Mouse (Mus musculus): Measurements from ENCODE around the gene Rnf2. TPM values are rescaled to one million over a fixed set of nuclear protein-coding genes. Genes with fewer than 3 reads are reported as not detected.

The Rnf2 gene
- total RNA-seq (2021), result 10 to 100 TPM; 33.3 to 35.6 TPM
- long read RNA-seq, experiment 1, transcript Rnf2-201 (7 exons, 3,160 nt), result major isoform, 41 of 47 reads
- long read RNA-seq, experiment 1, partial matches to known transcripts, result 2 of 47 reads
- long read RNA-seq, experiment 1, other reads (novel, unspliced or antisense), result 4 of 47 reads
- long read RNA-seq, experiment 2, transcript Rnf2-201 (7 exons, 3,160 nt), result major isoform, 20 of 26 reads
- long read RNA-seq, experiment 2, partial matches to known transcripts, result 3 of 26 reads
- long read RNA-seq, experiment 2, other reads (novel, unspliced or antisense), result 3 of 26 reads

GRCm38 (mm10) chr1:151500531-151501361 lies at the start of gene Rnf2:
Gene Rnf2 (minus strand): TSS chr1:151500955.
- intact Hi-C loops (cut with DNase I), result no loop called here
- peak; percentile 82 to 84 for DNase-seq (ENCODE audit: low spot score in 2 of 2)

GRCm38 (mm10) chr1:151549794-151550193 lies 49.0 kb upstream of the Rnf2 start:
- DNase-seq (ENCODE audit: low spot score in 2 of 2), result no peak
- intact Hi-C loops (cut with DNase I), result no loop called here

- no peak for DNase-seq (ENCODE audit: low spot score in 2 of 2)
- intact Hi-C loops (cut with DNase I), result no loop called here
Observed at GRCm38 (mm10) chr1:151548896-151549610, 48.3 kb upstream of the Rnf2 start.

- intact Hi-C loops (cut with DNase I), result no loop called here
- DNase-seq (ENCODE audit: low spot score in 2 of 2), result no peak
Observed at GRCm38 (mm10) chr1:151545571-151545970, 44.8 kb upstream of the Rnf2 start.

GRCm38 (mm10) chr1:151544581-151544980 lies 43.8 kb upstream of the Rnf2 start:
- intact Hi-C loops (cut with DNase I), result no loop called here

GRCm38 (mm10) chr1:151543796-151544477 lies 43.2 kb upstream of the Rnf2 start:
- intact Hi-C loops (cut with DNase I), result no loop called here
- DNase-seq (ENCODE audit: low spot score in 2 of 2), result no peak

More at GRCm38 (mm10) chr1:151544581-151544980, 43.8 kb upstream of the Rnf2 start:
- no peak for DNase-seq (ENCODE audit: low spot score in 2 of 2)

- intact Hi-C loops (cut with DNase I), result no loop called here
- peak; percentile 37 to 40 for DNase-seq (ENCODE audit: low spot score in 2 of 2)
Observed at GRCm38 (mm10) chr1:151526701-151527100, 25.9 kb upstream of the Rnf2 start.

- intact Hi-C loops (cut with DNase I), result no loop called here
Observed at GRCm38 (mm10) chr1:151517571-151518250, 17.0 kb upstream of the Rnf2 start.

GRCm38 (mm10) chr1:151516871-151517270 lies 16.1 kb upstream of the Rnf2 start:
- intact Hi-C loops (cut with DNase I), result no loop called here
- DNase-seq (ENCODE audit: low spot score in 2 of 2), result no peak

More at GRCm38 (mm10) chr1:151517571-151518250, 17.0 kb upstream of the Rnf2 start:
- DNase-seq (ENCODE audit: low spot score in 2 of 2), result no peak

- intact Hi-C loops (cut with DNase I), result no loop called here
- no peak for DNase-seq (ENCODE audit: low spot score in 2 of 2)
Observed at GRCm38 (mm10) chr1:151515733-151516132, 15.0 kb upstream of the Rnf2 start.

- intact Hi-C loops (cut with DNase I), result no loop called here
- peak; percentile 24 to 73 for DNase-seq (ENCODE audit: low spot score in 2 of 2)
Observed at GRCm38 (mm10) chr1:151514119-151514518, 13.4 kb upstream of the Rnf2 start.

- no peak for DNase-seq (ENCODE audit: low spot score in 2 of 2)
- intact Hi-C loops (cut with DNase I), result no loop called here
Observed at GRCm38 (mm10) chr1:151510811-151511210, 10.1 kb upstream of the Rnf2 start.

GRCm38 (mm10) chr1:151499815-151500501 lies 797 bp downstream of the Rnf2 start:
- DNase-seq (ENCODE audit: low spot score in 2 of 2), result peak; percentile 17 to 31
- intact Hi-C loops (cut with DNase I), result no loop called here

- intact Hi-C loops (cut with DNase I), result no loop called here
- DNase-seq (ENCODE audit: low spot score in 2 of 2), result no peak
Observed at GRCm38 (mm10) chr1:151498381-151498780, 2.4 kb downstream of the Rnf2 start.

GRCm38 (mm10) chr1:151497942-151498341 lies 2.8 kb downstream of the Rnf2 start:
- DNase-seq (ENCODE audit: low spot score in 2 of 2), result peak in 1 of 2 experiments; percentile 14
- intact Hi-C loops (cut with DNase I), result no loop called here

GRCm38 (mm10) chr1:151497028-151497427 lies 3.7 kb downstream of the Rnf2 start:
- DNase-seq (ENCODE audit: low spot score in 2 of 2), result peak in 1 of 2 experiments; percentile 21
- intact Hi-C loops (cut with DNase I), result no loop called here

GRCm38 (mm10) chr1:151495635-151496285 lies 5.0 kb downstream of the Rnf2 start:
- intact Hi-C loops (cut with DNase I), result no loop called here

GRCm38 (mm10) chr1:151494711-151495110 lies 6.0 kb downstream of the Rnf2 start:
- DNase-seq (ENCODE audit: low spot score in 2 of 2), result no peak
- intact Hi-C loops (cut with DNase I), result loop anchor here (5.0 kb wide), 2 partner anchors 68 to 213 kb away; no protein-coding TSS in a partner anchor

More at GRCm38 (mm10) chr1:151495635-151496285, 5.0 kb downstream of the Rnf2 start:
- no peak for DNase-seq (ENCODE audit: low spot score in 2 of 2)

Data from left cerebral cortex, postnatal 14 days (tissue).